Mouse (Mus musculus): ENCODE measurements around the gene Pacsin2. TPM values are rescaled to one million over a fixed set of nuclear protein-coding genes. Genes with fewer than 3 reads are reported as not detected.

Pacsin2 gene
- polyA plus RNA-seq, 1 experiment from 2014 or later, result 76.4 TPM

DNA sequence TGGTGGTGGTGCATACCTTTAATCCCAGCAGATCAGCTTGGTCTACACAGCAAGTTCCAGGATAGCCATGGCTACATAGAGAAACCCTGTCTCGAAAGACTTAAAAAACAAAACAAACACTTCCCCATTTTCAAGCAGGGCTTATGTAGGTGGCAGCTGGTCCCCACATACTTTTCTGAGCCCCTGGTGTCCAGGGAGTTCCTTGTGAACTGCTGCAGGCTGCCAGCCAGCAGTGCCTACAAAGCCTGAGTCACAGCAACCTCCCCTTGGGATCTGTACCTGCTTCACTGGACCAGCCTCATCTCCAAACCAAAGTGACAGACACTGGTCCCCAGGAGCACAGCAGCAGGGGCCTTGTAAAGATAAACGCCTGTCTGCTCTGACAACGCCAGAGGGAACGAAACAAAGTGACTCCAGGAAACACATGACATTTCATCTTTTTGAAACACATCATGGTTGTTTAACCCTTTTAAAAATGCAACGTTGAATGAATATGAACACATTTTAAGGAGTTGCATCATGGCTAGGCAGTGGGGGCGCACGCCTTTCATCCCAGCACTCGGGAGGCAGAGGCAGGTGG is 18.3 kb upstream of the Pacsin2 start:
- Histone ChIP-seq H3K9ac (ENCODE audit: low read depth, low read length) (no peak overlapping the region), H3K9me3 (ENCODE audit: control insufficient read depth, low read length) (no peaks in the 10 kb centered on the region), H3K4me2 (ENCODE audit: low read depth, low read length) (no peak overlapping the region), H3K4me3 (ENCODE audit: low read length) (no peak overlapping the region), H3K27me3 (replicated peaks; ENCODE audit: control insufficient read depth, insufficient read depth, low read length) (no peaks in the 10 kb centered on the region), H3K4me1 (ENCODE audit: control insufficient read depth, insufficient read depth, low read length) (0 out of 2 replicates have a peak, but pooled peaks cover 3% of the 10 kb centered on the region), H3K36me3 (ENCODE audit: control insufficient read depth, insufficient read depth, low read length) (0 out of 2 replicates have a peak, but pooled peaks cover 2% of the 10 kb centered on the region), H3K27ac (ENCODE audit: low read length) (no peak overlapping the region)
- no peak for ATAC-seq
- WGBS, result 73% methylated on average over 8 of the region's 8 CpGs

DNA sequence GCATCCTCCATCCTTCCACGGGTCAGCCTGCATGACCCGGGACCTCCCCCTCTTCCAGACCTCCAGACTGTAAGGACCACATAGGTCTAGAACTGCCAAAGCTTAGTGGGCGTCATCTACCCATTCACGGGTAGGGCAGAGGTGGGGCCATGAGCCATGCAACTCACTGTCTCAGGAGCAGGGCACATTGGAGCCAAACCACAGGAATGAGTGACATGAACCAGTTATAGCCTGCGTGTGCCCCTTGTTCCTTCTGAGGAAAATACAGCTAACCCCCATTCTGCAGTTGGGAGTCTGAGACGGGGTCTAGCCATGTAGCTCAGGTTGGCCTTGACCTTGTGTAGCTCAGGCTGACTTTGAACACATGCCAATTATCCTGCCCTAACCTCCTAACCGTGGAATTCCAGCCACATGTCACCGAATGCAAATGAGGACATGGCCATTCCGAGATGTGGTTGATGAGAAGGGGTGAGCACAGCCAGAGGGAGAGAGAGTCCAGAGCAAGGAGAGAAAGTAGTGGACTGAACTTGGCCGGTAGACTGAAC is 16.9 kb upstream of the Pacsin2 start:
- Histone ChIP-seq H3K9me3 (ENCODE audit: control insufficient read depth, low read length) (no peaks in the 10 kb centered on the region), H3K27me3 (replicated peaks; ENCODE audit: control insufficient read depth, insufficient read depth, low read length) (no peaks in the 10 kb centered on the region), H3K4me2 (ENCODE audit: low read depth, low read length) (no peak overlapping the region), H3K9ac (ENCODE audit: low read depth, low read length) (no peak overlapping the region), H3K27ac (ENCODE audit: low read length) (no peak overlapping the region), H3K4me1 (ENCODE audit: control insufficient read depth, insufficient read depth, low read length) (0 out of 2 replicates have a peak, but pooled peaks cover 3% of the 10 kb centered on the region), H3K4me3 (ENCODE audit: low read length) (no peak overlapping the region), H3K36me3 (ENCODE audit: control insufficient read depth, insufficient read depth, low read length) (0 out of 2 replicates have a peak, but pooled peaks cover 2% of the 10 kb centered on the region)
- 70% methylated on average over 10 of the region's 10 CpGs for WGBS
- no peak for ATAC-seq

DNA sequence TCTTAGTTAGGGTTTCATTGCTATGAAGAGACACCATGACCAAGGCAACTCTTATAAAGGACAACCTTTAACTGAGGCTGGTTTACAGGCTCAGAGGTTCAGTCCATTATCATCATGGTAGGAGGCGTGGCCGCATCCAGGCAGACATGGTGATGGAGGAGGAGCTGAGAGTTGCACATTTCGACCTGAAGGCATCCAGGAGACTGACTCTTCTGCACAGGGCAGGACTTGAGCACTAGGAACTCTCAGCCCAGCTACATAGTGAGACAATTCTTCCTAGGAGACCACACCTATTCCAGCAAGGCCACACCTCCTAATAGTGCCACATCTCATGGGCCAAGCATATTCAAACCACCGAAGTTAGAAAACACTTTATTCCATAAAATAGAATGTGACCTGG is 15.4 kb upstream of the Pacsin2 start:
- 87% methylated on average over 4 of the region's 4 CpGs for WGBS

DNA sequence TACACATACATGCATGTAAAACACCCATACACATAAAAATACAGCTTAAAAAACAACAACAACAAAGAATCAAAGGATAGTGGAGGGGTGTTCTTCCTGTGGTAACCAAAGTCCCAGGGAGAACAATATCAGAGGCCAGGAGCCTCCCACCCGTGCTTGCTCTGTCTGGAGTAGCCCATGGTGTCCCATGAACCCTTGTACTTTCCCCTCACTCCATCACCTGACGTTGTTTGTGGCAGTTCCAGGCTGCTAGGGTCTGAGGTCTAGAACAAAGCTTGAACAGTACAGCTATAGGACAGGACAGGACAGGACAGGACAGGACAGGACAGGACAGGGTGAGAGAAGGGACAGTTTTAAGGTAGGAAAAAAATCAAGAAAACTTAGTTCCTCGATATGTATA is 13.7 kb upstream of the Pacsin2 start:
- Histone ChIP-seq H3K27ac (ENCODE audit: low read length) (no peak overlapping the region), H3K4me1 (ENCODE audit: control insufficient read depth, insufficient read depth, low read length) (peaks cover 18% of the 10 kb centered on the region), H3K4me2 (ENCODE audit: low read depth, low read length) (no peak overlapping the region), H3K27me3 (replicated peaks; ENCODE audit: control insufficient read depth, insufficient read depth, low read length) (no peaks in the 10 kb centered on the region), H3K9ac (ENCODE audit: low read depth, low read length) (no peak overlapping the region), H3K4me3 (ENCODE audit: low read length) (no peak overlapping the region), H3K9me3 (ENCODE audit: control insufficient read depth, low read length) (no peaks in the 10 kb centered on the region), H3K36me3 (ENCODE audit: control insufficient read depth, insufficient read depth, low read length) (no peaks in the 10 kb centered on the region)
- ATAC-seq, result no peak
- WGBS, result 64% methylated on average over 3 of the region's 3 CpGs

More for the DNA sequence above, 15.4 kb upstream of the Pacsin2 start:
- Histone ChIP-seq H3K27ac (ENCODE audit: low read length) (no peak overlapping the region), H3K4me1 (ENCODE audit: control insufficient read depth, insufficient read depth, low read length) (peaks cover 5% of the 10 kb centered on the region), H3K4me2 (ENCODE audit: low read depth, low read length) (no peak overlapping the region), H3K27me3 (replicated peaks; ENCODE audit: control insufficient read depth, insufficient read depth, low read length) (no peaks in the 10 kb centered on the region), H3K4me3 (ENCODE audit: low read length) (no peak overlapping the region), H3K36me3 (ENCODE audit: control insufficient read depth, insufficient read depth, low read length) (0 out of 2 replicates have a peak, but pooled peaks cover 2% of the 10 kb centered on the region), H3K9me3 (ENCODE audit: control insufficient read depth, low read length) (no peaks in the 10 kb centered on the region), H3K9ac (ENCODE audit: low read depth, low read length) (no peak overlapping the region)
- no peak for ATAC-seq

DNA sequence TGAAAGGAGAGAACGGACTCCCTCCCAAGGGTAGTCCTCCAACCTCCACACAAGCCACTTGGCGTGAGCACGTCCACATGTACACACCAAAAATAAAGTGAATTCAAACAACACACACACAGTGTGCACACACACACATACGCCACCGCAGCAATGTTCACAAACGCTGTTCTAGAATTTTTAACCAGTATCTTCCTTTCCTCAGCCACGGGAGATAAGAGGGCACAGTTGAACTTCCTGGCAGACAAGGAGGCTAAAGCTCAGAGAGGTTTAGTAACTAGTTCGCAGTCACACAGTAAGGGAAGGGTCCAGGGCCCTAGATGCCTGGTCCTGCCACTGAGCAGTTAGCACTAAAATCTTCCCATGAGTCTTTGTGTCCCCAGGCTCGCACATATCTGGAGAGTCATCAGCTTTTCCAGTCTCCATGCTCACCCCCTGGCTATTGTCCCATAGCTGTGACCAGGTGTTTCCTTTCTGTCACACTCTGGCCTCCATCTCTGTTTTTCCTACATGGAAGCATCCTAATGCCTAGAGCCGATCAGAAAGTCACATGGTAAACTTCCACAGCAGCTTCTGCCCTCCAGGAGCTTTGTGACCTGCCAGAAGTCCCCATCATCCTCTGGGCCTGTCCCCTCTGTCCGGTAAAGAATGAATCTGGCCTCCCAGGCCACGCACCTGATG is 12.3 kb upstream of the Pacsin2 start:
- WGBS, result 82% methylated on average over 12 of the region's 12 CpGs
- no peak overlapping the region for H3K4me3 ChIP-seq (ENCODE audit: low read length)
- H3K9me3 ChIP-seq (ENCODE audit: control insufficient read depth, low read length), result no peaks in the 10 kb centered on the region
- H3K27me3 ChIP-seq (replicated peaks; ENCODE audit: control insufficient read depth, insufficient read depth, low read length), result no peaks in the 10 kb centered on the region
- H3K36me3 ChIP-seq (ENCODE audit: control insufficient read depth, insufficient read depth, low read length), result no peaks in the 10 kb centered on the region
- peaks cover 18% of the 10 kb centered on the region for H3K4me1 ChIP-seq (ENCODE audit: control insufficient read depth, insufficient read depth, low read length)
- no peak overlapping the region for H3K27ac ChIP-seq (ENCODE audit: low read length)
- H3K4me2 ChIP-seq (ENCODE audit: low read depth, low read length), result no peak overlapping the region
- no peak overlapping the region; the same call in 1 of the 2 replicates for H3K9ac ChIP-seq (ENCODE audit: low read depth, low read length)
- no peak for ATAC-seq

DNA sequence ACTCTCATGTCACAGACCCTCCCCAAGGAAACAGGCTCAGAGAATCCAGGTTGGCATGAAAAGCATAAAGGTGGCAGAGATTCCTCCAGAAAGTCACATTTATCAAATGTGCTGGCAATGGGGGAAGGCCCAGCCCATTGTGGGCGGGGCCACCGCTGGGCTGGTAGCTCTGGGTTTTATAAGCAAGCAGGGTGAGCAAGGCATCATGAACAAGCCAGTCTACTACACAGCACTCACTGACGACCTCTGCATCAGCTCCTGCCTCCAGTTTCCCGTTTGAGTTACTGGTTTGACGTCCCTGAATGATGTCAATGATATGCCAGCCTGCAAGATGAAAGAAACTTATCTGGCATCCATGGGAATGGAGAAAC is 10.0 kb upstream of the Pacsin2 start:
- Histone ChIP-seq H3K4me2 (ENCODE audit: low read depth, low read length) (peak overlapping the region; percentile 35), H3K36me3 (ENCODE audit: control insufficient read depth, insufficient read depth, low read length) (no peaks in the 10 kb centered on the region), H3K4me3 (ENCODE audit: low read length) (peak overlapping the region; percentile 11; the same call in 1 of the 2 replicates), H3K27me3 (replicated peaks; ENCODE audit: control insufficient read depth, insufficient read depth, low read length) (no peaks in the 10 kb centered on the region), H3K9me3 (ENCODE audit: control insufficient read depth, low read length) (no peaks in the 10 kb centered on the region), H3K27ac (ENCODE audit: low read length) (peak overlapping the region; percentile 89), H3K4me1 (ENCODE audit: control insufficient read depth, insufficient read depth, low read length) (peaks cover 15% of the 10 kb centered on the region), H3K9ac (ENCODE audit: low read depth, low read length) (peak overlapping the region; percentile 36; the same call in 1 of the 2 replicates)
- peak; percentile 84 for ATAC-seq
- 15% methylated on average over 5 of the region's 5 CpGs for WGBS

DNA sequence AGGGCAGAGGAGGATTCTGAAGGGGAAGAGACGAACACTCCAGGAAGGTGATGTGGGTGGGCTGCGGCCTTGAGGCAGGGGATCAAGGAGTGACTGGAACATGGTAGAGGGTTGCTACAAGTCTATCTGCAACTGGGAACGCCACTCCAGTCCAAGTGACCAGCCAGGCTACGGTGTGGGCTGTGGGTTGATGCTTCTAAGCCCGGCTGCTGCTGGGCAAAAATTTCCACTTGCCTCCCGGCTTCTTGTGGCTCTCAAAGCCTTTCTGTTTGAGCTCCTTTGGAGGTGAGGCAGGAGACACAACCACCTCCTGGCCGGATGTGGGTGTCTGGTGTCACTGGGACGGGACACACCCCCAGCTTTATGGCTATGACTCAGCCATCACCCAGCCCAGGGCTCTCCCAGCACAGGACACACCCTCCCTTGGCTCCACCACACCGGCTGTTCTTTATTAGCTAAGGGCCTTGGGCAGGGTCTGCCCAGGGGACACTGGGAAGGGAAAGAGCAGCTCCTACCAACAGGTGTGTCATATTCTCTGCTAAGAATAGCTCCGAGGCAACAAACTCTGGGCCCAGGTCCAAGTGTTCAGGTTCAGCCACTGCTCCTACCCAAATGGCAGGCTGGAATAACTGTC is 9.5 kb upstream of the Pacsin2 start:
- Histone ChIP-seq H3K4me3 (ENCODE audit: low read length) (peak overlapping the region; percentile 11; the same call in 1 of the 2 replicates), H3K27ac (ENCODE audit: low read length) (peak overlapping the region; percentile 89), H3K36me3 (ENCODE audit: control insufficient read depth, insufficient read depth, low read length) (no peaks in the 10 kb centered on the region), H3K4me1 (ENCODE audit: control insufficient read depth, insufficient read depth, low read length) (peaks cover 15% of the 10 kb centered on the region), H3K9me3 (ENCODE audit: control insufficient read depth, low read length) (no peaks in the 10 kb centered on the region), H3K4me2 (ENCODE audit: low read depth, low read length) (peak overlapping the region; percentile 35), H3K27me3 (replicated peaks; ENCODE audit: control insufficient read depth, insufficient read depth, low read length) (no peaks in the 10 kb centered on the region), H3K9ac (ENCODE audit: low read depth, low read length) (0 out of 2 replicates have a peak overlapping the region, but pooled peaks have one; percentile 36)
- 39% methylated on average over 10 of the region's 10 CpGs for WGBS
- ATAC-seq, result peak; percentile 99

DNA sequence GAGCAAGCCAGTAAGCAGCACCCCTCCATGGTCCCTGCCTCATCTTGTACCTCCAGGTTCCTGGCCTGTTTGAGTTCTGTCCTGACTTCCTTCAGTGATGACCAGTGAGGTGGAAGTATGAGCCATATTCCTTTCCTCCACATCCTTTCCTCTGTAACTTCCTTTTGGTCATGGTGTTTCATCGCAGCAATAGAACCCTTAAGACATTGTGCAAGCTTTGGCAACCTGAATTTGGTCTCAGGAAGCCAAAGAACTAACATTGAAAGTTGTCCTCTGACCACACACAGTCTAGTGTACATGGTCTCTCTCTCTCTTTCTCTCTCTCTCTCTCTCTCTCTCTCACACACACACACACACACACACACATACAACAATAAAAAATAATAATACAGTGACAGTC is 8.8 kb upstream of the Pacsin2 start:
- Histone ChIP-seq H3K27ac (ENCODE audit: low read length) (peak overlapping the region; percentile 89; the same call in 1 of the 2 replicates), H3K9me3 (ENCODE audit: control insufficient read depth, low read length) (no peaks in the 10 kb centered on the region), H3K27me3 (replicated peaks; ENCODE audit: control insufficient read depth, insufficient read depth, low read length) (no peaks in the 10 kb centered on the region), H3K36me3 (ENCODE audit: control insufficient read depth, insufficient read depth, low read length) (no peaks in the 10 kb centered on the region), H3K4me1 (ENCODE audit: control insufficient read depth, insufficient read depth, low read length) (peaks cover 15% of the 10 kb centered on the region), H3K4me2 (ENCODE audit: low read depth, low read length) (no peak overlapping the region), H3K9ac (ENCODE audit: low read depth, low read length) (no peak overlapping the region), H3K4me3 (ENCODE audit: low read length) (no peak overlapping the region)
- ATAC-seq, result no peak
- 90% methylated on average over 1 of the region's 1 CpGs for WGBS

DNA sequence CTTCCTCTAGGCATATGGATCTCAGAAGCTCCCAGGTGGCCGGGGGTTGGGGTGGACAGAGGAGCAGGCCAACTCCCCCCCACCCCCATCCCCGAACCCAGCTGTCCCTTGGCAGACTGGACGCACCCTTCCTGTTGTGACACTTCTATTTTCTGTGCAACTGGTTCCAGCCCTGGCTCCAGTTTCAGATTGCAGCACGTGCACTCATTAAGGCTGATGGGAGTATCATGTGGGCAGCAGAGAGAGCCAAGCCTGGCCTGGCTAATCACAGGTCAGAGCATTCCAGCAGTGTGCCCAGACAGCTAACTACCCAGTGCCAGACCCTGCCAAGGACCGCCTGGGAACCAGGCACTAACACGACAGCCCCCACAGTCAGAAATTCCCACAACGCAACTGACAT is 7.1 kb upstream of the Pacsin2 start:
- 66% methylated on average over 7 of the region's 7 CpGs for WGBS
- no peaks in the 10 kb centered on the region for H3K36me3 ChIP-seq (ENCODE audit: control insufficient read depth, insufficient read depth, low read length)
- no peak overlapping the region for H3K27ac ChIP-seq (ENCODE audit: low read length)
- no peaks in the 10 kb centered on the region for H3K27me3 ChIP-seq (replicated peaks; ENCODE audit: control insufficient read depth, insufficient read depth, low read length)
- no peak overlapping the region for H3K4me2 ChIP-seq (ENCODE audit: low read depth, low read length)
- no peak overlapping the region for H3K9ac ChIP-seq (ENCODE audit: low read depth, low read length)
- H3K4me1 ChIP-seq (ENCODE audit: control insufficient read depth, insufficient read depth, low read length), result peaks cover 15% of the 10 kb centered on the region
- no peaks in the 10 kb centered on the region for H3K9me3 ChIP-seq (ENCODE audit: control insufficient read depth, low read length)
- no peak overlapping the region for H3K4me3 ChIP-seq (ENCODE audit: low read length)
- ATAC-seq, result no peak

All from intestine, embryonic 16.5 days (tissue).